Mouse (Mus musculus): Measurements from ENCODE around the gene Fzr1. TPM values are rescaled to one million over a fixed set of nuclear protein-coding genes. Genes with fewer than 3 reads are reported as not detected.
A peak's percentile ranks its signal among the peaks of the same experiment; 100 is the strongest.

Fzr1 gene
- polyA plus RNA-seq, 1 experiment: 47.8 TPM

- H3K9me3 ChIP-seq (replicated peaks; ENCODE audit: control insufficient read depth, insufficient read depth, low read length, poor library complexity, severe bottlenecking): no peaks in the 10 kb centered on the region
- peak overlapping the region; percentile 2 for H3K27ac ChIP-seq (ENCODE audit: insufficient read depth, low read length)
- peak overlapping the region; percentile 13 for H3K4me3 ChIP-seq (ENCODE audit: low read depth, low read length)
- H3K36me3 ChIP-seq (ENCODE audit: control insufficient read depth, insufficient read depth, low read length, poor library complexity, severe bottlenecking): no peaks in the 10 kb centered on the region
- no peak for TF ChIP-seq EP300 (IDR thresholded peaks at IDR 0.05; ENCODE audit: insufficient read depth, low read depth, low read length)
- no peak for TF ChIP-seq CTCF (IDR thresholded peaks at IDR 0.05; ENCODE audit: low read depth, low read length)
- TF ChIP-seq POLR2A (IDR thresholded peaks at IDR 0.05; ENCODE audit: insufficient read depth, low read length): no peak
- peak overlapping the region; percentile 39 for H3K9ac ChIP-seq (ENCODE audit: low read depth, poor library complexity, severe bottlenecking)
- H3K4me1 ChIP-seq (ENCODE audit: control insufficient read depth, insufficient read depth, low read length): peaks cover 6% of the 10 kb centered on the region
- no peaks in the 10 kb centered on the region for H3K27me3 ChIP-seq (ENCODE audit: control insufficient read depth, insufficient read depth, low read length, poor library complexity, severe bottlenecking)
Measured at GRCm38 (mm10) chr10:81401205-81401520, 22.8 kb upstream of the Fzr1 start.

GRCm38 (mm10) chr10:81400371-81401204 is 22.3 kb upstream of the Fzr1 start:
- Histone ChIP-seq H3K4me3 (ENCODE audit: low read depth, low read length) (peak overlapping the region; percentile 35), H3K4me1 (ENCODE audit: control insufficient read depth, insufficient read depth, low read length) (peaks cover 6% of the 10 kb centered on the region), H3K27me3 (ENCODE audit: control insufficient read depth, insufficient read depth, low read length, poor library complexity, severe bottlenecking) (no peaks in the 10 kb centered on the region), H3K36me3 (ENCODE audit: control insufficient read depth, insufficient read depth, low read length, poor library complexity, severe bottlenecking) (no peaks in the 10 kb centered on the region), H3K27ac (ENCODE audit: insufficient read depth, low read length) (peak overlapping the region; percentile 2), H3K9ac (ENCODE audit: low read depth, poor library complexity, severe bottlenecking) (peak overlapping the region; percentile 39), H3K9me3 (replicated peaks; ENCODE audit: control insufficient read depth, insufficient read depth, low read length, poor library complexity, severe bottlenecking) (no peaks in the 10 kb centered on the region)
- TF ChIP-seq EP300 (IDR thresholded peaks at IDR 0.05; ENCODE audit: insufficient read depth, low read depth, low read length) (no peak), POLR2A (IDR thresholded peaks at IDR 0.05; ENCODE audit: insufficient read depth, low read length) (no peak), CTCF (IDR thresholded peaks at IDR 0.05; ENCODE audit: low read depth, low read length) (no peak)

GRCm38 (mm10) chr10:81399798-81400308 is 21.5 kb upstream of the Fzr1 start:
- no peaks in the 10 kb centered on the region for H3K27me3 ChIP-seq (ENCODE audit: control insufficient read depth, insufficient read depth, low read length, poor library complexity, severe bottlenecking)
- peak overlapping the region; percentile 35 for H3K4me3 ChIP-seq (ENCODE audit: low read depth, low read length)
- H3K9ac ChIP-seq (ENCODE audit: low read depth, poor library complexity, severe bottlenecking): peak overlapping the region; percentile 39
- TF ChIP-seq CTCF (IDR thresholded peaks at IDR 0.05; ENCODE audit: low read depth, low read length) (no peak), EP300 (IDR thresholded peaks at IDR 0.05; ENCODE audit: insufficient read depth, low read depth, low read length) (no peak), POLR2A (IDR thresholded peaks at IDR 0.05; ENCODE audit: insufficient read depth, low read length) (no peak)
- H3K4me1 ChIP-seq (ENCODE audit: control insufficient read depth, insufficient read depth, low read length): peaks cover 6% of the 10 kb centered on the region
- H3K36me3 ChIP-seq (ENCODE audit: control insufficient read depth, insufficient read depth, low read length, poor library complexity, severe bottlenecking): no peaks in the 10 kb centered on the region
- H3K9me3 ChIP-seq (replicated peaks; ENCODE audit: control insufficient read depth, insufficient read depth, low read length, poor library complexity, severe bottlenecking): no peaks in the 10 kb centered on the region
- no peak overlapping the region for H3K27ac ChIP-seq (ENCODE audit: insufficient read depth, low read length)

GRCm38 (mm10) chr10:81399296-81399695 is 21.0 kb upstream of the Fzr1 start:
- H3K4me3 ChIP-seq (ENCODE audit: low read depth, low read length): no peak overlapping the region
- peaks cover 6% of the 10 kb centered on the region for H3K4me1 ChIP-seq (ENCODE audit: control insufficient read depth, insufficient read depth, low read length)
- no peaks in the 10 kb centered on the region for H3K9me3 ChIP-seq (replicated peaks; ENCODE audit: control insufficient read depth, insufficient read depth, low read length, poor library complexity, severe bottlenecking)
- no peak overlapping the region for H3K27ac ChIP-seq (ENCODE audit: insufficient read depth, low read length)
- no peaks in the 10 kb centered on the region for H3K27me3 ChIP-seq (ENCODE audit: control insufficient read depth, insufficient read depth, low read length, poor library complexity, severe bottlenecking)
- H3K36me3 ChIP-seq (ENCODE audit: control insufficient read depth, insufficient read depth, low read length, poor library complexity, severe bottlenecking): no peaks in the 10 kb centered on the region
- TF ChIP-seq POLR2A (IDR thresholded peaks at IDR 0.05; ENCODE audit: insufficient read depth, low read length) (no peak), CTCF (IDR thresholded peaks at IDR 0.05; ENCODE audit: low read depth, low read length) (no peak), EP300 (IDR thresholded peaks at IDR 0.05; ENCODE audit: insufficient read depth, low read depth, low read length) (no peak)
- no peak overlapping the region for H3K9ac ChIP-seq (ENCODE audit: low read depth, poor library complexity, severe bottlenecking)

GRCm38 (mm10) chr10:81396749-81397148 is 18.4 kb upstream of the Fzr1 start:
- Histone ChIP-seq H3K4me3 (ENCODE audit: low read depth, low read length) (no peak overlapping the region), H3K4me1 (ENCODE audit: control insufficient read depth, insufficient read depth, low read length) (peaks cover 3% of the 10 kb centered on the region), H3K27ac (ENCODE audit: insufficient read depth, low read length) (no peak overlapping the region), H3K9ac (ENCODE audit: low read depth, poor library complexity, severe bottlenecking) (no peak overlapping the region), H3K36me3 (ENCODE audit: control insufficient read depth, insufficient read depth, low read length, poor library complexity, severe bottlenecking) (no peaks in the 10 kb centered on the region), H3K27me3 (ENCODE audit: control insufficient read depth, insufficient read depth, low read length, poor library complexity, severe bottlenecking) (no peaks in the 10 kb centered on the region), H3K9me3 (replicated peaks; ENCODE audit: control insufficient read depth, insufficient read depth, low read length, poor library complexity, severe bottlenecking) (no peaks in the 10 kb centered on the region)
- no peak for TF ChIP-seq CTCF (IDR thresholded peaks at IDR 0.05; ENCODE audit: low read depth, low read length)
- TF ChIP-seq EP300 (IDR thresholded peaks at IDR 0.05; ENCODE audit: insufficient read depth, low read depth, low read length): no peak
- TF ChIP-seq POLR2A (IDR thresholded peaks at IDR 0.05; ENCODE audit: insufficient read depth, low read length): no peak

- no peaks in the 10 kb centered on the region for H3K27me3 ChIP-seq (ENCODE audit: control insufficient read depth, insufficient read depth, low read length, poor library complexity, severe bottlenecking)
- no peak for TF ChIP-seq CTCF (IDR thresholded peaks at IDR 0.05; ENCODE audit: low read depth, low read length)
- TF ChIP-seq POLR2A (IDR thresholded peaks at IDR 0.05; ENCODE audit: insufficient read depth, low read length): no peak
- no peak for TF ChIP-seq EP300 (IDR thresholded peaks at IDR 0.05; ENCODE audit: insufficient read depth, low read depth, low read length)
- H3K36me3 ChIP-seq (ENCODE audit: control insufficient read depth, insufficient read depth, low read length, poor library complexity, severe bottlenecking): no peaks in the 10 kb centered on the region
- no peak overlapping the region for H3K27ac ChIP-seq (ENCODE audit: insufficient read depth, low read length)
- H3K9me3 ChIP-seq (replicated peaks; ENCODE audit: control insufficient read depth, insufficient read depth, low read length, poor library complexity, severe bottlenecking): no peaks in the 10 kb centered on the region
- peaks cover 3% of the 10 kb centered on the region for H3K4me1 ChIP-seq (ENCODE audit: control insufficient read depth, insufficient read depth, low read length)
- no peak overlapping the region for H3K4me3 ChIP-seq (ENCODE audit: low read depth, low read length)
- no peak overlapping the region for H3K9ac ChIP-seq (ENCODE audit: low read depth, poor library complexity, severe bottlenecking)
Measured at GRCm38 (mm10) chr10:81395865-81396264, 17.5 kb upstream of the Fzr1 start.
